Mouse (Mus musculus) CH12.LX (cell line): ENCODE measurements around the gene Astn2. TPM values are rescaled to one million over a fixed set of nuclear protein-coding genes. Genes with fewer than 3 reads are reported as not detected.

Experiments used
- DNase-seq: peaks from one replicate; pipeline ENCODE4 v3.0.0-alpha.2; 2013; ENCODE audit errors: extremely low read depth
- H3K27ac ChIP-seq: 2 replicates; pipeline ENCODE4 v1.5.1; 2012; ENCODE audit warnings: low read depth, mild to moderate bottlenecking, control low read depth, moderate library complexity; ENCODE audit not compliant: insufficient read depth
- H3K27me3 ChIP-seq: replicated peaks from 2 replicates; pipeline ENCODE3; 2012; ENCODE audit warnings: inconsistent platforms
- H3K36me3 ChIP-seq, 2 experiments: replicated peaks in 1 of 2; 2 replicates each; pipeline versions ENCODE3 to v1.6.1; 2012; ENCODE audit warnings: inconsistent platforms in 1 of 2, low read length in 1 of 2, mild to moderate bottlenecking in 1 of 2, mixed read lengths in 1 of 2, moderate library complexity in 1 of 2; ENCODE audit not compliant: control insufficient read depth in 1 of 2, insufficient read depth in 1 of 2
- H3K4me1 ChIP-seq, 2 experiments: 2 replicates each; pipeline ENCODE4 v1.6.1; 2012; ENCODE audit warnings: inconsistent platforms in 1 of 2, moderate library complexity in 1 of 2; ENCODE audit not compliant: insufficient read depth in 2 of 2, control insufficient read depth in 1 of 2
- H3K4me2 ChIP-seq: 2 replicates; pipeline ENCODE4 v1.6.1; 2012; ENCODE audit warnings: low read depth, mild to moderate bottlenecking, control low read depth; ENCODE audit not compliant: poor library complexity, insufficient read depth, severe bottlenecking
- H3K4me3 ChIP-seq, 3 experiments: fragments of 150-350 bp in 1 of 3; sonication (generic) in 1 of 3; replicated peaks in 1 of 3; 2 replicates each; pipeline versions ENCODE3 to v1.5.1; 2011 to 2012; ENCODE audit warnings: low read depth in 2 of 3, low read length in 2 of 3, mild to moderate bottlenecking in 2 of 3, moderate library complexity in 2 of 3, control low read depth in 1 of 3, improper control_type of control experiment in 1 of 3, inconsistent platforms in 1 of 3, mixed read lengths in 1 of 3; ENCODE audit not compliant: poor library complexity in 1 of 3
- H3K79me2 ChIP-seq: replicated peaks from 2 replicates; pipeline ENCODE4 v1.6.1; 2012; ENCODE audit warnings: mild to moderate bottlenecking, moderate library complexity; ENCODE audit not compliant: control insufficient read depth, poor library complexity, insufficient read depth, severe bottlenecking; ENCODE audit errors: extremely low read depth
- H3K9ac ChIP-seq: 2 replicates; pipeline ENCODE4 v1.6.1; 2012; ENCODE audit warnings: low read depth, mild to moderate bottlenecking, control low read depth, moderate library complexity; ENCODE audit not compliant: insufficient read depth
- H3K9me3 ChIP-seq: replicated peaks from 2 replicates; pipeline ENCODE3; 2012; ENCODE audit warnings: low read length, inconsistent platforms, mixed read lengths
- BHLHE40 ChIP-seq: IDR thresholded peaks from 2 replicates; pipeline ENCODE4 v1.6.1; 2011; ENCODE audit warnings: mild to moderate bottlenecking, low read depth, low read length, improper control_type of control experiment
- CHD2 ChIP-seq: IDR thresholded peaks from 2 replicates; pipeline ENCODE4 v1.6.1; 2011; ENCODE audit warnings: low read length, improper control_type of control experiment
- E2F4 ChIP-seq: IDR thresholded peaks from 2 replicates; pipeline ENCODE4 v1.6.1; 2011; ENCODE audit warnings: low read depth, low read length, improper control_type of control experiment; ENCODE audit not compliant: insufficient replicate concordance
- EP300 ChIP-seq: IDR thresholded peaks from 2 replicates; pipeline ENCODE4 v1.6.1; 2011; ENCODE audit warnings: low read length, improper control_type of control experiment
- ETS1 ChIP-seq: conservative IDR thresholded peaks from 2 replicates; pipeline ENCODE4 v1.6.1; 2012; ENCODE audit warnings: low read depth, mild to moderate bottlenecking, inconsistent platforms, low read length, improper control_type of control experiment, moderate library complexity
- HCFC1 ChIP-seq: IDR thresholded peaks from 2 replicates; pipeline ENCODE4 v1.6.1; 2012; ENCODE audit warnings: low read depth, mild to moderate bottlenecking, inconsistent platforms, low read length, improper control_type of control experiment
- IRF4 ChIP-seq: IDR thresholded peaks from 2 replicates; pipeline ENCODE4 v1.6.1; 2014; ENCODE audit warnings: low read depth, mild to moderate bottlenecking, inconsistent platforms, low read length, improper control_type of control experiment
- JUN ChIP-seq: IDR thresholded peaks from 2 replicates; pipeline ENCODE4 v1.6.1; 2011; ENCODE audit warnings: low read depth, mild to moderate bottlenecking, low read length, improper control_type of control experiment, moderate library complexity; ENCODE audit not compliant: insufficient read depth
- KAT2A ChIP-seq: IDR thresholded peaks from 2 replicates; pipeline ENCODE4 v1.6.1; 2012; ENCODE audit warnings: low read length, improper control_type of control experiment, inconsistent platforms; ENCODE audit not compliant: insufficient replicate concordance
- MAFK ChIP-seq: IDR thresholded peaks from 2 replicates; pipeline ENCODE4 v1.6.1; 2011; ENCODE audit warnings: low read length, improper control_type of control experiment; ENCODE audit not compliant: insufficient replicate concordance
- MAX ChIP-seq: IDR thresholded peaks from 2 replicates; pipeline ENCODE4 v1.6.1; 2011; ENCODE audit warnings: low read length, improper control_type of control experiment
- MXI1 ChIP-seq: IDR thresholded peaks from 2 replicates; pipeline ENCODE4 v1.6.1; 2011; ENCODE audit warnings: mild to moderate bottlenecking, low read depth, low read length, improper control_type of control experiment
- MYC ChIP-seq: IDR thresholded peaks from 2 replicates; pipeline ENCODE4 v1.6.1; 2011; ENCODE audit warnings: low read depth, mild to moderate bottlenecking, improper control_type of control experiment, low read length
- POLR2A ChIP-seq: IDR thresholded peaks from 2 replicates; pipeline ENCODE4 v1.6.1; 2011; ENCODE audit warnings: low read depth, mild to moderate bottlenecking, improper control_type of control experiment, low read length
- POLR2AphosphoS2 ChIP-seq: IDR thresholded peaks from 2 replicates; pipeline ENCODE4 v1.6.1; 2011; ENCODE audit warnings: low read depth, low read length, improper control_type of control experiment
- RAD21 ChIP-seq: IDR thresholded peaks from 2 replicates; pipeline ENCODE4 v1.6.1; 2011; ENCODE audit warnings: low read depth, mild to moderate bottlenecking, low read length, improper control_type of control experiment, moderate library complexity
- RCOR1 ChIP-seq: conservative IDR thresholded peaks from 2 replicates; pipeline ENCODE4 v1.6.1; 2012; ENCODE audit warnings: low read depth, mild to moderate bottlenecking, inconsistent platforms, low read length, improper control_type of control experiment
- SIN3A ChIP-seq: IDR thresholded peaks from 2 replicates; pipeline ENCODE4 v1.6.1; 2012; ENCODE audit warnings: low read length, improper control_type of control experiment, inconsistent platforms
- SMC3 ChIP-seq: IDR thresholded peaks from 2 replicates; pipeline ENCODE4 v1.6.1; 2011; ENCODE audit warnings: low read depth, low read length, improper control_type of control experiment
- TBP ChIP-seq: conservative IDR thresholded peaks from 2 replicates; pipeline ENCODE4 v1.6.1; 2011; ENCODE audit warnings: low read depth, low read length, improper control_type of control experiment
- USF2 ChIP-seq: conservative IDR thresholded peaks from 2 replicates; pipeline ENCODE4 v1.6.1; 2011; ENCODE audit warnings: low read depth, low read length, improper control_type of control experiment
- ZKSCAN1 ChIP-seq: IDR thresholded peaks from 2 replicates; pipeline ENCODE4 v1.6.1; 2012; ENCODE audit warnings: low read depth, inconsistent platforms, low read length, improper control_type of control experiment, borderline replicate concordance
- ZMIZ1 ChIP-seq: IDR thresholded peaks from 2 replicates; pipeline ENCODE4 v1.6.1; 2012; ENCODE audit warnings: low read depth, mild to moderate bottlenecking, inconsistent platforms, low read length, improper control_type of control experiment
- dilution Hi-C: fragments of 300-500 bp; cut with MboI; formaldehyde crosslinking; loops from 2 replicates; pipeline ENCODE4 v1.14.3; 2020; ENCODE audit warnings: low sequenced_read_pairs; ENCODE audit not compliant: extremely low pct_unique_long_range_greater_than_20kb, extremely low pct_ligation_motif_present
- in situ Hi-C: fragments of 300-500 bp; cut with MboI; formaldehyde crosslinking; loops from 3 replicates; pipeline ENCODE4 v1.14.3; 2019; ENCODE audit warnings: low sequenced_read_pairs, low pct_ligation_motif_present, low pct_unique_long_range_greater_than_20kb, mixed read lengths
- polyA plus RNA-seq: library from polyadenylated mRNA; unstranded; fragments of >175 nt; gene quantifications from 2 replicates; pipeline ENCODE4 v1.2.1, GENCODE M21; 2012; ENCODE audit warnings: low read depth; ENCODE audit not compliant: insufficient read length
- total RNA-seq, 2 experiments: library from RNA; depleted of rRNA; stranded (reverse); fragments of 300-350 nt in 1 of 2; fragments of >200 nt in 1 of 2; gene quantifications; 2 replicates each; pipeline ENCODE4 v1.2.3; 2012 to 2014

Astn2 gene
- total and polyA plus RNA-seq, 3 experiments: not detected

DNA sequence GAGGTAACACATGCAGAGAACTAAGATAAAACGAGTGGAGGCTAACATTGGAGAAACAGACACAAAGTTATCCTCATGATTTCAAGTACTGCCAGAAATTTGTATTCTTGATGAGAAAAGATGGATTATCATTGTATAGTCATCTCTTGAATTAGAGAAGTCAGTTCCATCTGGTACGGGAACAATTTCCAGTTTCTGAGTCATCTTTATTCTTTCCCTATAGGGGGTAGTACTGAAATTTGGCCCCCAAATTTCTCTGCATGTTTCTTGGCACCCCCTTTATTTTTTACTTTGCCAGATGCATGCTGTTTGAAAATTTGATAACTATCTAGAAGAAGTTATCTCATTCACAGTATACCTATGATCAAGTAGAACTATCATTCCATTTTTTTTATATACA is 420.8 kb downstream of the Astn2 start:
- no peaks in the 10 kb centered on the region for H3K27me3 ChIP-seq
- H3K79me2 ChIP-seq: no peaks in the 10 kb centered on the region
- H3K4me3 ChIP-seq: no peak overlapping the region
- H3K9me3 ChIP-seq: peaks cover 18% of the 10 kb centered on the region
- no peak overlapping the region for H3K27ac ChIP-seq
- DNase-seq: no peak
- dilution Hi-C loops: no loop called here
- no peaks in the 10 kb centered on the region for H3K4me1 ChIP-seq
- no peak overlapping the region for H3K4me2 ChIP-seq
- TF ChIP-seq MXI1: no peak
- no peak for TF ChIP-seq HCFC1
- no peak for TF ChIP-seq EP300
- no peak for TF ChIP-seq ETS1
- no peak for TF ChIP-seq POLR2AphosphoS2
- no peak for TF ChIP-seq RCOR1
- TF ChIP-seq ZKSCAN1: no peak
- no peak for TF ChIP-seq CHD2
- no peak for TF ChIP-seq SMC3
- TF ChIP-seq TBP: no peak
- no peak for TF ChIP-seq IRF4
- no peak for TF ChIP-seq MYC
- no peak for TF ChIP-seq SIN3A
- TF ChIP-seq BHLHE40: no peak
- TF ChIP-seq MAX: no peak
- TF ChIP-seq E2F4: no peak
- TF ChIP-seq KAT2A: no peak
- no peak for TF ChIP-seq ZMIZ1
- TF ChIP-seq, all 38 proteins: peak for 0
- in situ Hi-C loops: no loop called here
- no peaks in the 10 kb centered on the region for H3K36me3 ChIP-seq
- H3K9ac ChIP-seq: no peak overlapping the region

- Histone ChIP-seq H3K27me3 (no peaks in the 10 kb centered on the region), H3K9me3 (peaks cover 25% of the 10 kb centered on the region), H3K9ac (no peak overlapping the region), H3K27ac (no peak overlapping the region), H3K4me2 (no peak overlapping the region), H3K4me3 (no peak overlapping the region), H3K79me2 (no peaks in the 10 kb centered on the region), H3K4me1 (no peaks in the 10 kb centered on the region), H3K36me3 (no peaks in the 10 kb centered on the region)
- dilution Hi-C loops: no loop called here
- in situ Hi-C loops: no loop called here
- no peak for TF ChIP-seq SIN3A
- no peak for TF ChIP-seq USF2
- no peak for TF ChIP-seq E2F4
- TF ChIP-seq MAFK: no peak
- TF ChIP-seq RAD21: no peak
- TF ChIP-seq POLR2A: no peak
- TF ChIP-seq JUN: no peak
- no peak for DNase-seq
Observed at GRCm38 (mm10) chr4:65982882-65983281, 421.5 kb downstream of the Astn2 start.
